Mouse (Mus musculus) liver, postnatal 0 days (tissue): Measurements from ENCODE around the gene Slc38a1.

Experiments
- CTCF ChIP-seq: sonication (generic); IDR thresholded peaks from 2 replicates; pipeline ENCODE4 v1.5.1; 2016; ENCODE audit warnings: antibody characterized with exemption, low read depth
- EP300 ChIP-seq: IDR thresholded peaks from 2 replicates; pipeline ENCODE4 v1.6.1; 2016; ENCODE audit warnings: antibody characterized with exemption, low read depth, mild to moderate bottlenecking

- TF ChIP-seq EP300, result no peak
- no peak for TF ChIP-seq CTCF
These were observed 44.7 kb upstream of the Slc38a1 start for GRCm38 (mm10) chr15:96687366-96687765.
